Mouse (Mus musculus): Measurements from ENCODE around the gene Tmsb15a.

- no peak for TF ChIP-seq CTCF (IDR thresholded peaks at IDR 0.05; ENCODE audit: control insufficient read depth, insufficient read depth, insufficient read length)
- no peak for TF ChIP-seq FOSL1 (IDR thresholded peaks at IDR 0.05; ENCODE audit: insufficient read depth, low read length, poor library complexity, severe bottlenecking)
- TF ChIP-seq USF1 (IDR thresholded peaks at IDR 0.05; ENCODE audit: low read depth), result no peak
- no peak for TF ChIP-seq MYOD1 (IDR thresholded peaks at IDR 0.05; ENCODE audit: control insufficient read depth, insufficient read length, low read depth)
- TF ChIP-seq MAX (IDR thresholded peaks at IDR 0.05), result no peak
Measured at GRCm38 (mm10) chrX:135703111-135703510, 21.9 kb downstream of the Tmsb15a start.
